Comparison of ENCODE assay signal across 8 mouse cellular contexts in genomic region chr10:67536621-67537141, GRCm38 (mm10). TPM values are rescaled to one million over a fixed set of nuclear protein-coding genes. Genes with fewer than 3 reads are reported as not detected.
DNase-seq lines count a peak whose midpoint lies in the region; ATAC-seq and TF ChIP-seq lines count a peak whose summit lies in the region.

No protein-coding gene starts in this region.

- peak overlapping the region; percentile 72 for H3K4me3 ChIP-seq in layer of hippocampus, adult 2 months
- H3K4me3 ChIP-seq in intestine, postnatal 0 days (ENCODE audit: low read depth, low read length) = peak overlapping the region; percentile 69
- peak overlapping the region; percentile 67 for H3K4me3 ChIP-seq in liver, embryonic 15.5 days (replicated peaks)
- peak overlapping the region; percentile 64 for H3K4me3 ChIP-seq in stomach, postnatal 0 days (ENCODE audit: low read depth, low read length)

- no peaks in the 10 kb centered on the region for H3K36me3 ChIP-seq in intestine, postnatal 0 days (ENCODE audit: control insufficient read depth, insufficient read depth)
- no peaks in the 10 kb centered on the region for H3K36me3 ChIP-seq in liver, embryonic 15.5 days (replicated peaks)
- H3K36me3 ChIP-seq in stomach, postnatal 0 days (ENCODE audit: control insufficient read depth, insufficient read depth, low read length) = no peaks in the 10 kb centered on the region

- peak overlapping the region; percentile 48 for H3K9ac ChIP-seq in intestine, postnatal 0 days (ENCODE audit: low read depth, low read length)
- H3K9ac ChIP-seq in liver, embryonic 15.5 days = peak overlapping the region; percentile 30; the same call in 1 of the 2 replicates
- H3K9ac ChIP-seq in stomach, postnatal 0 days (ENCODE audit: low read length) = peak overlapping the region; percentile 58

- ATAC-seq in intestine, postnatal 0 days = peak; percentile 17; the same call in 1 of the 2 replicates
- no peak for ATAC-seq in liver, embryonic 15.5 days (ENCODE audit: insufficient read depth)
- ATAC-seq in stomach, postnatal 0 days (ENCODE audit: low FRiP score, low TSS enrichment) = peak; percentile 35; the same call in 1 of the 2 replicates

- peaks cover 70% of the 10 kb centered on the region for H3K27me3 ChIP-seq in intestine, postnatal 0 days (replicated peaks; ENCODE audit: control insufficient read depth, insufficient read depth, low read length)
- peaks cover 99% of the 10 kb centered on the region for H3K27me3 ChIP-seq in liver, embryonic 15.5 days
- peaks cover 16% of the 10 kb centered on the region; the same call in 1 of the 2 replicates for H3K27me3 ChIP-seq in stomach, postnatal 0 days (ENCODE audit: control insufficient read depth, insufficient read depth, low read length)

- no peaks in the 10 kb centered on the region for H3K9me3 ChIP-seq in intestine, postnatal 0 days (ENCODE audit: control insufficient read depth)
- no peaks in the 10 kb centered on the region for H3K9me3 ChIP-seq in liver, embryonic 15.5 days (replicated peaks)
- H3K9me3 ChIP-seq in stomach, postnatal 0 days (ENCODE audit: control insufficient read depth, low read length) = no peaks in the 10 kb centered on the region

- no peak for TF ChIP-seq EP300 in stomach, postnatal 0 days (optimal IDR thresholded peaks at IDR 0.05)

- under 1% methylated on average over 18 of the region's 32 CpGs for WGBS in intestine, postnatal 0 days
- 0% methylated on average over 27 of the region's 32 CpGs for WGBS in liver, embryonic 15.5 days (ENCODE audit: insufficient replicate concordance)
- 0% methylated on average over 24 of the region's 32 CpGs for WGBS in stomach, postnatal 0 days

- H3K4me1 ChIP-seq in intestine, postnatal 0 days (replicated peaks; ENCODE audit: control insufficient read depth, insufficient read depth, low read length) = 0 out of 2 replicates have a peak, but pooled peaks cover 5% of the 10 kb centered on the region
- peaks cover 31% of the 10 kb centered on the region for H3K4me1 ChIP-seq in liver, embryonic 15.5 days (replicated peaks)
- H3K4me1 ChIP-seq in stomach, postnatal 0 days (replicated peaks; ENCODE audit: control insufficient read depth, insufficient read depth) = peaks cover 7% of the 10 kb centered on the region; the same call in 1 of the 2 replicates

- H3K4me2 ChIP-seq in intestine, postnatal 0 days (replicated peaks; ENCODE audit: low read depth) = peak overlapping the region; percentile 99
- peak overlapping the region; percentile 85 for H3K4me2 ChIP-seq in liver, embryonic 15.5 days
- H3K4me2 ChIP-seq in stomach, postnatal 0 days (replicated peaks; ENCODE audit: low read depth) = peak overlapping the region; percentile 94

- TF ChIP-seq CTCF in layer of hippocampus, adult 2 months (conservative IDR thresholded peaks at IDR 0.05) = no peak
- no peak for TF ChIP-seq CTCF in intestine, postnatal 0 days (IDR thresholded peaks at IDR 0.05; ENCODE audit: low read depth)
- TF ChIP-seq CTCF in stomach, postnatal 0 days (IDR thresholded peaks at IDR 0.05; ENCODE audit: low read depth) = no peak

- peak overlapping the region; percentile 7; the same call in 1 of the 2 replicates for H3K27ac ChIP-seq in layer of hippocampus, adult 2 months
- no peak overlapping the region for H3K27ac ChIP-seq in intestine, postnatal 0 days (ENCODE audit: low read depth, low read length)
- no peak overlapping the region for H3K27ac ChIP-seq in liver, embryonic 15.5 days (replicated peaks)
- H3K27ac ChIP-seq in stomach, postnatal 0 days (replicated peaks) = peak overlapping the region; percentile 35; the same call in 1 of the 2 replicates

- peak in 1 of 2 experiments; percentile 18 for DNase-seq in layer of hippocampus, adult 2 months (ENCODE audit: low spot score in 2 of 2)
- no peak for DNase-seq in layer of hippocampus, adult 9-10 months (ENCODE audit: low spot score)
- peak; percentile 50 to 51 for DNase-seq in cerebellum, postnatal 14 days
- peak; percentile 53 to 65 for DNase-seq in gastrocnemius, postnatal 4 days (ENCODE audit: low spot score in 2 of 2)
- DNase-seq in natural killer cell, adult 2 months (ENCODE audit: low spot score in 2 of 2) = peak; percentile 64 to 73
- DNase-seq in stomach, postnatal 0 days (ENCODE audit: low spot score) = peak; percentile 54

RNA-seq across cellular contexts. Expression of gene Egr2, which starts 1.4 kb away (rescaled TPM):
- total RNA-seq in layer of hippocampus, adult 2 months (2021) = 1 to 10 TPM; 1.7 to 2.2 TPM
- 10 to 100 TPM in 1 of 2 experiments, 1 to 10 TPM in 1; 6.9 to 10.1 TPM for total RNA-seq in gastrocnemius, postnatal 4 days (2021)
- 0.60 TPM in 2 replicates for polyA plus RNA-seq in intestine, postnatal 0 days (2015; fragmentation: Nextera tagmentation; extraction: Ambion mirVana)
- 0.03 TPM in 1 of 2 replicates, not detected in the other for polyA plus RNA-seq in liver, embryonic 15.5 days (2015; fragmentation: Nextera tagmentation; extraction: Ambion mirVana)
- 0.34 and 0.58 TPM in 2 replicates for polyA plus RNA-seq in stomach, postnatal 0 days (2015; fragmentation: Nextera tagmentation; extraction: Ambion mirVana)

RNA-seq across cellular contexts. Expression of gene Ado, which starts 12.1 kb away (rescaled TPM):
- total RNA-seq in layer of hippocampus, adult 2 months (2021) = 10 to 100 TPM; 32.9 to 34.1 TPM
- 10 to 100 TPM; 20.9 to 21.3 TPM for total RNA-seq in gastrocnemius, postnatal 4 days (2021)
- polyA plus RNA-seq in intestine, postnatal 0 days (2015; fragmentation: Nextera tagmentation; extraction: Ambion mirVana) = 17.4 and 18.5 TPM in 2 replicates
- polyA plus RNA-seq in liver, embryonic 15.5 days (2015; fragmentation: Nextera tagmentation; extraction: Ambion mirVana) = 12.2 TPM in 2 replicates
- 23.6 and 24.2 TPM in 2 replicates for polyA plus RNA-seq in stomach, postnatal 0 days (2015; fragmentation: Nextera tagmentation; extraction: Ambion mirVana)

Comparison
In these comparisons a context has a peak if more than half of its experiments do, and no peak if none do; other contexts are left out.
1. H3K27ac ChIP-seq: peak in layer of hippocampus, adult 2 months (single experiment) and stomach, postnatal 0 days (single experiment); none in intestine, postnatal 0 days (single experiment) and liver, embryonic 15.5 days (single experiment).
2. Peak in every context shown above with its lines, with median percentiles within 50 percentile points of each other: H3K4me3 ChIP-seq, H3K4me2 ChIP-seq and H3K9ac ChIP-seq.